Mouse (Mus musculus) thymus, adult 2 months (tissue): ENCODE measurements around the gene Asgr1. TPM values are rescaled to one million over a fixed set of nuclear protein-coding genes. Genes with fewer than 3 reads are reported as not detected.

Source experiments
- DNase-seq: peaks from one replicate; pipeline ENCODE4 v3.0.0; 2021
- H3K27ac ChIP-seq: fragments of 200-500 bp; 2 replicates; pipeline ENCODE4 v1.5.1; 2012; ENCODE audit warnings: low read length, control low read depth; ENCODE audit not compliant: control insufficient read depth, insufficient read depth
- H3K27me3 ChIP-seq: fragments of 200-500 bp; 2 replicates; pipeline ENCODE4 v1.6.1; 2012; ENCODE audit warnings: mild to moderate bottlenecking, low read length, moderate library complexity, mixed read lengths; ENCODE audit not compliant: control insufficient read depth, insufficient read depth
- H3K36me3 ChIP-seq: fragments of 200-500 bp; 2 replicates; pipeline ENCODE4 v1.6.1; 2012; ENCODE audit warnings: mild to moderate bottlenecking, low read length, moderate library complexity; ENCODE audit not compliant: control insufficient read depth, insufficient read depth
- H3K4me1 ChIP-seq: fragments of 200-500 bp; replicated peaks from 2 replicates; pipeline ENCODE4 v1.6.1; 2012; ENCODE audit warnings: low read length; ENCODE audit not compliant: control insufficient read depth, insufficient read depth
- H3K4me3 ChIP-seq: fragments of 200-500 bp; 2 replicates; pipeline ENCODE4 v1.5.1; 2012; ENCODE audit warnings: mild to moderate bottlenecking, low read length, control low read depth, moderate library complexity; ENCODE audit not compliant: control insufficient read depth, insufficient read depth
- CTCF ChIP-seq: fragments of 200-500 bp; IDR thresholded peaks from 2 replicates; pipeline ENCODE4 v1.5.1; 2012; ENCODE audit warnings: mild to moderate bottlenecking, control low read depth, low read length, moderate library complexity, borderline replicate concordance; ENCODE audit not compliant: control insufficient read depth, poor library complexity, insufficient read depth; ENCODE audit errors: extremely low read depth
- POLR2A ChIP-seq: fragments of 200-500 bp; IDR thresholded peaks from 2 replicates; pipeline ENCODE4 v1.6.1; 2012; ENCODE audit warnings: mild to moderate bottlenecking, low read length, control low read depth, moderate library complexity; ENCODE audit not compliant: control insufficient read depth, poor library complexity, insufficient read depth; ENCODE audit errors: extremely low read depth
- WGBS: fragments of 180-500 bp; shearing (Covaris S2); methylation state at CpG from one replicate; pipeline ENCODE4 v1.1.7; 2018; 5-methylcytosine and 5-hydroxymethylcytosine counted together
- polyA plus RNA-seq: library from polyadenylated mRNA; depleted of rRNA; stranded (reverse); fragments of >200 nt; gene quantifications from 2 replicates; pipeline ENCODE4 v1.2.3, GENCODE M21; 2012

Gene Asgr1
- polyA plus RNA-seq, 1 experiment, result not detected

GRCm38 (mm10) chr11:70029829-70030550 lies 23.9 kb upstream of the Asgr1 start:
- DNase-seq, result no peak
- TF ChIP-seq POLR2A (no peak), CTCF (no peak)
- H3K4me1 ChIP-seq, result peaks cover 36% of the 10 kb centered on the region
- H3K27ac ChIP-seq, result peak overlapping the region; percentile 10; the same call in 1 of the 2 replicates
- H3K36me3 ChIP-seq, result peaks cover 24% of the 10 kb centered on the region
- 56% methylated on average over 11 of the region's 11 CpGs for WGBS
- no peaks in the 10 kb centered on the region for H3K27me3 ChIP-seq
- 0 out of 2 replicates have a peak overlapping the region, but pooled peaks have one; percentile 0 for H3K4me3 ChIP-seq

GRCm38 (mm10) chr11:70030651-70031320 lies 23.1 kb upstream of the Asgr1 start:
- 97% methylated on average over 28 of the region's 28 CpGs for WGBS
- H3K27me3 ChIP-seq, result no peaks in the 10 kb centered on the region
- H3K4me3 ChIP-seq, result no peak overlapping the region
- no peak overlapping the region for H3K27ac ChIP-seq
- H3K4me1 ChIP-seq, result peaks cover 36% of the 10 kb centered on the region
- DNase-seq, result no peak
- peaks cover 24% of the 10 kb centered on the region for H3K36me3 ChIP-seq
- TF ChIP-seq POLR2A, result no peak
- no peak for TF ChIP-seq CTCF

GRCm38 (mm10) chr11:70031321-70031670 lies 22.6 kb upstream of the Asgr1 start:
- H3K36me3 ChIP-seq, result peaks cover 24% of the 10 kb centered on the region
- DNase-seq, result no peak
- no peak for TF ChIP-seq POLR2A
- no peak for TF ChIP-seq CTCF
- no peak overlapping the region for H3K4me3 ChIP-seq
- H3K4me1 ChIP-seq, result peaks cover 36% of the 10 kb centered on the region
- 98% methylated on average over 11 of the region's 11 CpGs for WGBS
- no peak overlapping the region for H3K27ac ChIP-seq
- no peaks in the 10 kb centered on the region for H3K27me3 ChIP-seq

GRCm38 (mm10) chr11:70038174-70038573 lies 15.7 kb upstream of the Asgr1 start:
- DNase-seq, result no peak
- Histone ChIP-seq H3K27ac (no peak overlapping the region), H3K27me3 (no peaks in the 10 kb centered on the region), H3K4me3 (no peak overlapping the region), H3K36me3 (peaks cover 12% of the 10 kb centered on the region), H3K4me1 (no peaks in the 10 kb centered on the region)
- 75% methylated on average over 7 of the region's 7 CpGs for WGBS
- TF ChIP-seq POLR2A (no peak), CTCF (no peak)

- 96% methylated on average over 10 of the region's 10 CpGs for WGBS
- no peak overlapping the region for H3K4me3 ChIP-seq
- H3K4me1 ChIP-seq, result no peaks in the 10 kb centered on the region
- H3K27ac ChIP-seq, result no peak overlapping the region
- H3K27me3 ChIP-seq, result no peaks in the 10 kb centered on the region
- TF ChIP-seq POLR2A (no peak), CTCF (no peak)
- peaks cover 16% of the 10 kb centered on the region for H3K36me3 ChIP-seq
- DNase-seq, result no peak
Observed at GRCm38 (mm10) chr11:70039631-70040030, 14.3 kb upstream of the Asgr1 start.

- Histone ChIP-seq H3K27me3 (no peaks in the 10 kb centered on the region), H3K36me3 (peaks cover 16% of the 10 kb centered on the region), H3K4me3 (no peak overlapping the region), H3K27ac (no peak overlapping the region), H3K4me1 (no peaks in the 10 kb centered on the region)
- TF ChIP-seq CTCF (no peak), POLR2A (no peak)
- WGBS, result 90% methylated on average over 7 of the region's 7 CpGs
- DNase-seq, result no peak
Observed at GRCm38 (mm10) chr11:70040184-70040583, 13.7 kb upstream of the Asgr1 start.
